Mouse (Mus musculus): ENCODE measurements around the gene Ifit1bl1. TPM values are rescaled to one million over a fixed set of nuclear protein-coding genes. Genes with fewer than 3 reads are reported as not detected.
"Not testable (repeated sequence)": the region's sequence is repeated elsewhere in the genome, so short reads cannot be mapped to it uniquely, and the experiment has no call there.

Gene Ifit1bl1
- polyA plus RNA-seq, 1 experiment from 2014 or later: 0.09 TPM

- Histone ChIP-seq H3K9me3 (replicated peaks; ENCODE audit: control insufficient read depth, low read length) (no peaks in the 10 kb centered on the region), H3K4me2 (ENCODE audit: low read depth, low read length) (no peak overlapping the region), H3K9ac (ENCODE audit: low read depth, low read length) (no peak overlapping the region), H3K27ac (ENCODE audit: low read length) (no peak overlapping the region), H3K4me1 (ENCODE audit: control insufficient read depth, low read depth, low read length) (no peaks in the 10 kb centered on the region), H3K4me3 (ENCODE audit: low read depth, low read length) (no peak overlapping the region), H3K27me3 (ENCODE audit: control insufficient read depth, insufficient read depth, low read depth, low read length) (no peaks in the 10 kb centered on the region), H3K36me3 (ENCODE audit: control insufficient read depth, insufficient read depth) (no peaks in the 10 kb centered on the region)
- ATAC-seq (ENCODE audit: low read depth): no peak
- WGBS (ENCODE audit: insufficient replicate concordance): 39% methylated on average over 2 of the region's 2 CpGs
These were observed 25.7 kb upstream of the Ifit1bl1 start for GRCm38 (mm10) chr19:34627496-34627895.

GRCm38 (mm10) chr19:34624663-34625062 is 22.9 kb upstream of the Ifit1bl1 start:
- Histone ChIP-seq H3K27me3 (ENCODE audit: control insufficient read depth, insufficient read depth, low read depth, low read length) (no peaks in the 10 kb centered on the region), H3K9me3 (replicated peaks; ENCODE audit: control insufficient read depth, low read length) (no peaks in the 10 kb centered on the region), H3K4me1 (ENCODE audit: control insufficient read depth, low read depth, low read length) (no peaks in the 10 kb centered on the region), H3K4me3 (ENCODE audit: low read depth, low read length) (no peak overlapping the region), H3K4me2 (ENCODE audit: low read depth, low read length) (no peak overlapping the region), H3K27ac (ENCODE audit: low read length) (no peak overlapping the region), H3K36me3 (ENCODE audit: control insufficient read depth, insufficient read depth) (no peaks in the 10 kb centered on the region), H3K9ac (ENCODE audit: low read depth, low read length) (no peak overlapping the region)
- 44% methylated on average over 4 of the region's 4 CpGs for WGBS (ENCODE audit: insufficient replicate concordance)
- no peak for ATAC-seq (ENCODE audit: low read depth)

DNA sequence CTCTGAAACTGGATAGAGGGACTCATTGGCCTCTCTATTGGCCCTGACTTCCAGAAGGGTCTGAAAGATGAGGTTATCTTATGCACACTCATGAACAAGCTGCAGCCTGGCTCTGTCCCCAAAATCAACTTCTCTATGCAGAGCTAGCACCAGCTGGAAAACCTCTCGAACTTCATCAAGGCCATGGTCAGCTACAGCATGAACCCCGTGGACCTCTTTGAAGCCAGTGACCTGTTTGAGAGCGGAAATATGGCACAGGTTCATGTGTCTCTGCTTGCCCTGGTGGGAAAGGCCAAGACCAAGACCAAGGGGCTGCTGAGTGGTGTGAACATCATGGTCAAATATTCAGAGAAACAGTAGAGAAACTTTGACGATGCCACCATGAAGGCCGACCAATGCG is 22.0 kb upstream of the Ifit1bl1 start:
- Histone ChIP-seq H3K9ac (ENCODE audit: low read depth, low read length) (no peak overlapping the region), H3K4me3 (ENCODE audit: low read depth, low read length) (no peak overlapping the region), H3K27ac (ENCODE audit: low read length) (no peak overlapping the region), H3K36me3 (ENCODE audit: control insufficient read depth, insufficient read depth) (no peaks in the 10 kb centered on the region), H3K27me3 (ENCODE audit: control insufficient read depth, insufficient read depth, low read depth, low read length) (no peaks in the 10 kb centered on the region), H3K4me1 (ENCODE audit: control insufficient read depth, low read depth, low read length) (no peaks in the 10 kb centered on the region), H3K4me2 (ENCODE audit: low read depth, low read length) (no peak overlapping the region), H3K9me3 (replicated peaks; ENCODE audit: control insufficient read depth, low read length) (no peaks in the 10 kb centered on the region)
- ATAC-seq (ENCODE audit: low read depth): no peak
- 79% methylated on average over 6 of the region's 6 CpGs for WGBS (ENCODE audit: insufficient replicate concordance)

DNA sequence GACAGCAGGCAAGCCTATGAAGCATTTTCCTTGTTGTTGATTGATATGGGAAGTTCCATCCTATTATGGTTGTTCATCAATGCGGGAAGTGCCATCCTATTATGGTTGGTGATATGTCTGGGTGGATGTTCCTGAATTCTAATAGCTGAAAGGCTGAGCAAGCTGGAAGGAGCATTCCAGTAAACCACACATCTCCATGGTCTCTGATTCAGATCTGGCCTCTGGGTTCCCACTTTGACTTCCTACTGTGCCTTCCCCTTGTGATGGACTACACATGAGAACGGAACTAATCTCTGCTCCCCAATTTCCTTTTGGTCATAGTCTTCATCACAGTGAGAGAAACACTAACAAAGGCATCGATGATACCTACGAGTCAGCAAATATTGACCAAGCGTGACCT is 19.1 kb upstream of the Ifit1bl1 start:
- H3K4me1 ChIP-seq (ENCODE audit: control insufficient read depth, low read depth, low read length): no peaks in the 10 kb centered on the region
- no peak overlapping the region for H3K4me3 ChIP-seq (ENCODE audit: low read depth, low read length)
- 61% methylated on average over 5 of the region's 5 CpGs for WGBS (ENCODE audit: insufficient replicate concordance)
- H3K27ac ChIP-seq (ENCODE audit: low read length): no peak overlapping the region
- no peaks in the 10 kb centered on the region for H3K9me3 ChIP-seq (replicated peaks; ENCODE audit: control insufficient read depth, low read length)
- H3K36me3 ChIP-seq (ENCODE audit: control insufficient read depth, insufficient read depth): no peaks in the 10 kb centered on the region
- no peaks in the 10 kb centered on the region for H3K27me3 ChIP-seq (ENCODE audit: control insufficient read depth, insufficient read depth, low read depth, low read length)
- ATAC-seq (ENCODE audit: low read depth): no peak
- H3K4me2 ChIP-seq (ENCODE audit: low read depth, low read length): no peak overlapping the region
- H3K9ac ChIP-seq (ENCODE audit: low read depth, low read length): no peak overlapping the region

- peak; percentile 39; the same call in 1 of the 2 replicates for ATAC-seq (ENCODE audit: low read depth)
- not testable (repeated sequence) for H3K4me3 ChIP-seq (ENCODE audit: low read depth, low read length); H3K27ac ChIP-seq (ENCODE audit: low read length); H3K9me3 ChIP-seq (replicated peaks; ENCODE audit: control insufficient read depth, low read length); H3K36me3 ChIP-seq (ENCODE audit: control insufficient read depth, insufficient read depth); H3K9ac ChIP-seq (ENCODE audit: low read depth, low read length); H3K27me3 ChIP-seq (ENCODE audit: control insufficient read depth, insufficient read depth, low read depth, low read length); H3K4me2 ChIP-seq (ENCODE audit: low read depth, low read length); H3K4me1 ChIP-seq (ENCODE audit: control insufficient read depth, low read depth, low read length)
- WGBS (ENCODE audit: insufficient replicate concordance): 51% methylated on average over 4 of the region's 11 CpGs
These were observed 10.7 kb upstream of the Ifit1bl1 start for GRCm38 (mm10) chr19:34612243-34613001.

GRCm38 (mm10) chr19:34610118-34610517 is 8.4 kb upstream of the Ifit1bl1 start:
- not testable (repeated sequence) for H3K36me3 ChIP-seq (ENCODE audit: control insufficient read depth, insufficient read depth); H3K9me3 ChIP-seq (replicated peaks; ENCODE audit: control insufficient read depth, low read length); H3K4me1 ChIP-seq (ENCODE audit: control insufficient read depth, low read depth, low read length); H3K9ac ChIP-seq (ENCODE audit: low read depth, low read length); H3K4me3 ChIP-seq (ENCODE audit: low read depth, low read length); H3K4me2 ChIP-seq (ENCODE audit: low read depth, low read length); ATAC-seq (ENCODE audit: low read depth); H3K27me3 ChIP-seq (ENCODE audit: control insufficient read depth, insufficient read depth, low read depth, low read length); H3K27ac ChIP-seq (ENCODE audit: low read length)
- WGBS (ENCODE audit: insufficient replicate concordance): 46% methylated on average over 3 of the region's 3 CpGs

DNA sequence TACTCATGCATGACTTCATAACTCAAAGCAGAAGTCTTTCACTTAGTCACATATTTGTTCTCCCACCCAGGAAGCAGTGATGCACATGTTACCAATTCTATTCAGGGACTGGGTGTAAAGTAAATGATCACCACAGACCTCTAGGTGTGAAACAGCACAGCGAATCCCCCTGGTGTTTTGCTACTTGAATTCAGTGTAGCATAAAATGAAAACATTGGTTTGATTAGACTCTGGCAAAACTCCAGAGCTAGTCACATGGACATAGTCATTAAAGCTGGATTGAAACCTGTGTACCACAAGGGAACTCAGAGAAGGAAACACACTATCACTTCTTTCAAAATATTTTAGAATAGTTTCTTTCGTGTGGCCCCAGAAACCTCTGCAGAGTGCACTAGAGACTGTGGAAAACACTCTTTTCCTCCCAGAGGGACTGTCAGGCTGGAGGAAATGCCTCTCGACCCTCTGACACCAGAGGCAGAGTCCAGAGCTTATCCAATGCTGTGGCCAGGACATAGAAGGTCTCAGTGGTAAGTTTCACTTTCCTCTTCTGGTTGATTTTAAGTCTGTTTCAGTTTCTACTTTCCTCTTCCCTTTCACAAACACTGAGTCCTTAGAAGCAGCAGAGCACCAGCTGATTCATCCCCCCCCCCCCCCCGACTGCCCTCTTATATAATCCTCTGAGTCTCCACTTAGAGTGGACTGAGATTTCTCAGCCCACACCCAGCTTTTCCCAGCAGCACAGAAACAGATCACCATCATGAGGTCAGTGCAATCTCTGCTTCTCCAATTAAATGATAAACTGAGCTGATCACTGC is 5.7 kb upstream of the Ifit1bl1 start, which contains the start of gene Ifit3b:
Gene Ifit3b (plus strand): TSS at position 734 of the 815 bp plus-strand sequence.
- WGBS (ENCODE audit: insufficient replicate concordance): 18% methylated on average over 4 of the region's 4 CpGs
- not testable (repeated sequence) for H3K9ac ChIP-seq (ENCODE audit: low read depth, low read length)
- ATAC-seq (ENCODE audit: low read depth): peak; percentile 77

DNA sequence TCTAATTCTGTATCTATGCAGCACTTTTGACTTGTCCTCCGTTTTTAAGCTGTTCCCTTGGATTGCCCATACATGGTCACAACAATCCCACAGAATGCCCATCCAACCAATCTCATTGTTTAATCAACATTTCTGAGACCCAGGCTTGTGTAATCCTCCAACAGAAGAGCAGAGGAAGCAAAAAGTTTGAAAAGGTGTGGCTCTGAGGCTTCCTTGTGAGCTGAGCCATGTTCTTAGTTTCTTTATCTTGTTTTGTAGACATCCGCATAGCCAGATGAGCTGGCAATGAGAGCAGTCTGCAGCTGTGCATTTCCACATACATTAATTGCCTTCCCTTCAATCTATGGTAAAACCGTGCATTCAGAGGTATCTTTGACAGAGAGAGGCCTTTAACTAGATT is 3.7 kb upstream of the Ifit1bl1 start:
- H3K27me3 ChIP-seq (ENCODE audit: control insufficient read depth, insufficient read depth, low read depth, low read length): no peaks in the 10 kb centered on the region
- WGBS (ENCODE audit: insufficient replicate concordance): 59% methylated on average over 3 of the region's 3 CpGs
- no peaks in the 10 kb centered on the region for H3K4me1 ChIP-seq (ENCODE audit: control insufficient read depth, low read depth, low read length)
- no peak overlapping the region for H3K27ac ChIP-seq (ENCODE audit: low read length)
- H3K9me3 ChIP-seq (replicated peaks; ENCODE audit: control insufficient read depth, low read length): no peaks in the 10 kb centered on the region
- H3K36me3 ChIP-seq (ENCODE audit: control insufficient read depth, insufficient read depth): no peaks in the 10 kb centered on the region
- H3K9ac ChIP-seq (ENCODE audit: low read depth, low read length): no peak overlapping the region
- ATAC-seq (ENCODE audit: low read depth): no peak
- H3K4me3 ChIP-seq (ENCODE audit: low read depth, low read length): no peak overlapping the region
- H3K4me2 ChIP-seq (ENCODE audit: low read depth, low read length): no peak overlapping the region

More for the DNA sequence above, 5.7 kb upstream of the Ifit1bl1 start, which contains the start of gene Ifit3b:
- H3K4me1 ChIP-seq (ENCODE audit: control insufficient read depth, low read depth, low read length); H3K36me3 ChIP-seq (ENCODE audit: control insufficient read depth, insufficient read depth); H3K27me3 ChIP-seq (ENCODE audit: control insufficient read depth, insufficient read depth, low read depth, low read length); H3K4me2 ChIP-seq (ENCODE audit: low read depth, low read length); H3K9me3 ChIP-seq (replicated peaks; ENCODE audit: control insufficient read depth, low read length); H3K4me3 ChIP-seq (ENCODE audit: low read depth, low read length): not testable (repeated sequence)
- 0 out of 2 replicates have a peak within 1 kb of the TSS, but pooled peaks have one; percentile 16 for H3K27ac ChIP-seq (ENCODE audit: low read length)

- not testable (repeated sequence) for H3K9ac ChIP-seq (ENCODE audit: low read depth, low read length); H3K4me3 ChIP-seq (ENCODE audit: low read depth, low read length); H3K9me3 ChIP-seq (replicated peaks; ENCODE audit: control insufficient read depth, low read length); H3K27me3 ChIP-seq (ENCODE audit: control insufficient read depth, insufficient read depth, low read depth, low read length); H3K4me1 ChIP-seq (ENCODE audit: control insufficient read depth, low read depth, low read length); H3K27ac ChIP-seq (ENCODE audit: low read length); H3K4me2 ChIP-seq (ENCODE audit: low read depth, low read length); H3K36me3 ChIP-seq (ENCODE audit: control insufficient read depth, insufficient read depth)
- ATAC-seq (ENCODE audit: low read depth): 0 out of 2 replicates have a peak, but pooled peaks have one; percentile 11
These were observed 2.5 kb downstream of the Ifit1bl1 start for GRCm38 (mm10) chr19:34599250-34599649.

Data from liver, embryonic 16.5 days (tissue).